1 mouse cellular context compared by ENCODE assay signal in genomic region chr11:32636275-32636674, GRCm38 (mm10).
TF ChIP-seq lines count a peak whose summit lies in the region.

No protein-coding gene starts in this region.

TF ChIP-seq in MEL, 35 proteins besides CTCF, POLR2A, EP300 and RAD21 (continued from another document):
- TF ChIP-seq GABPA (IDR thresholded peaks at IDR 0.05; ENCODE audit: low read depth, low read length) (no peak), ZMIZ1 (IDR thresholded peaks at IDR 0.05; ENCODE audit: low read depth, low read length) (no peak), MYB (IDR thresholded peaks at IDR 0.05; ENCODE audit: low read depth, low read length) (no peak), POLR2AphosphoS2 (IDR thresholded peaks at IDR 0.05; ENCODE audit: low read length) (no peak), RCOR1 (IDR thresholded peaks at IDR 0.05; ENCODE audit: low read depth, low read length) (peak; percentile 63; the same call in 1 of the 2 replicates), USF1 (IDR thresholded peaks at IDR 0.05; ENCODE audit: low read depth, low read length) (no peak), MAX (IDR thresholded peaks at IDR 0.05; ENCODE audit: low read length) (no peak), UBTF (IDR thresholded peaks at IDR 0.05; ENCODE audit: borderline replicate concordance, insufficient read depth, low read depth, low read length) (no peak), KAT2A (conservative IDR thresholded peaks at IDR 0.05; ENCODE audit: low read depth, low read length) (no peak), POLR2AphosphoS5 (IDR thresholded peaks at IDR 0.05; ENCODE audit: borderline replicate concordance, low read depth, low read length) (no peak), ZKSCAN1 (IDR thresholded peaks at IDR 0.05; ENCODE audit: low read depth, low read length) (peak; percentile 61; the same call in 1 of the 2 replicates), CHD2 (IDR thresholded peaks at IDR 0.05; ENCODE audit: low read length) (no peak), HCFC1 (IDR thresholded peaks at IDR 0.05; ENCODE audit: low read depth, low read length) (no peak), MAFK (IDR thresholded peaks at IDR 0.05; ENCODE audit: borderline replicate concordance, low read depth, low read length) (no peak), GATA1 (IDR thresholded peaks at IDR 0.05; ENCODE audit: low read depth, low read length) (peak; percentile 65), SMC3 (IDR thresholded peaks at IDR 0.05; ENCODE audit: low read depth, low read length) (no peak), SIN3A (IDR thresholded peaks at IDR 0.05; ENCODE audit: low read length) (0 out of 2 replicates have a peak, but pooled peaks have one; percentile 26), ZNF384 (IDR thresholded peaks at IDR 0.05; ENCODE audit: low read depth, low read length) (peak; percentile 98), MAZ (IDR thresholded peaks at IDR 0.05; ENCODE audit: low read depth, low read length) (0 out of 2 replicates have a peak, but pooled peaks have one; percentile 35), E2F4 (IDR thresholded peaks at IDR 0.05; ENCODE audit: borderline replicate concordance, low read depth, low read length) (no peak), CHD1 (IDR thresholded peaks at IDR 0.05; ENCODE audit: low read depth, low read length) (no peak), USF2 (IDR thresholded peaks at IDR 0.05; ENCODE audit: borderline replicate concordance in 1 of 2, insufficient read depth in 1 of 2, low read depth in 1 of 2, low read length in 2 of 2) (no peak), ELF1 (IDR thresholded peaks at IDR 0.05; ENCODE audit: low read depth, low read length) (no peak)
